Mouse (Mus musculus) midbrain, embryonic 13.5 days (tissue): ENCODE measurements around the gene Mrap. TPM values are rescaled to one million over a fixed set of nuclear protein-coding genes. Genes with fewer than 3 reads are reported as not detected.

Experiments
- ATAC-seq: fragments of 200-750 bp; cut with Nextera tagmentation; 2 replicates; pipeline ENCODE4 v1.8.0; 2017; ENCODE audit warnings: mild to moderate bottlenecking, moderate TSS enrichment, moderate library complexity
- H3K27ac ChIP-seq: fragments of 300-500 bp; sonication (generic); 2 replicates; pipeline ENCODE4 v1.5.1; 2015; ENCODE audit warnings: inconsistent platforms, mild to moderate bottlenecking, moderate library complexity
- H3K27me3 ChIP-seq: fragments of 300-500 bp; sonication (generic); 2 replicates; pipeline ENCODE4 v1.6.1; 2015; ENCODE audit warnings: mild to moderate bottlenecking, inconsistent platforms
- H3K36me3 ChIP-seq: fragments of 300-500 bp; sonication (generic); 2 replicates; pipeline ENCODE4 v1.6.1; 2015; ENCODE audit warnings: mild to moderate bottlenecking, inconsistent platforms
- H3K4me1 ChIP-seq: fragments of 300-500 bp; sonication (generic); replicated peaks from 2 replicates; pipeline ENCODE4 v1.6.1; 2015; ENCODE audit warnings: inconsistent platforms
- H3K4me2 ChIP-seq: fragments of 300-500 bp; sonication (generic); replicated peaks from 2 replicates; pipeline ENCODE4 v1.6.1; 2015; ENCODE audit warnings: moderate library complexity, mild to moderate bottlenecking, inconsistent platforms
- H3K4me3 ChIP-seq: fragments of 300-500 bp; sonication (generic); replicated peaks from 2 replicates; pipeline ENCODE4 v1.5.1; 2015; ENCODE audit warnings: mild to moderate bottlenecking, inconsistent platforms
- H3K9ac ChIP-seq: fragments of 300-500 bp; sonication (generic); replicated peaks from 2 replicates; pipeline ENCODE4 v1.6.1; 2015; ENCODE audit warnings: mild to moderate bottlenecking, inconsistent platforms
- H3K9me3 ChIP-seq: fragments of 300-500 bp; sonication (generic); 2 replicates; pipeline ENCODE4 v1.6.1; 2016; ENCODE audit warnings: mild to moderate bottlenecking, inconsistent platforms
- WGBS: fragments of 180-500 bp; shearing (Covaris S2); methylation state at CpG from one replicate; pipeline ENCODE4 v1.1.7; 2015; 5-methylcytosine and 5-hydroxymethylcytosine counted together
- polyA plus RNA-seq: library from polyadenylated mRNA; unstranded; fragments of >200 nt; fragmentation: Nextera tagmentation; extraction: Ambion mirVana; gene quantifications from 2 replicates; pipeline ENCODE4 v1.2.1, GENCODE M21; 2015

Mrap gene
- polyA plus RNA-seq, 1 experiment from 2014 or later: not detected

GRCm38 (mm10) chr16:90709711-90710289 lies 28.2 kb upstream of the Mrap start:
- Histone ChIP-seq H3K9me3 (no peaks in the 10 kb centered on the region), H3K4me2 (peak overlapping the region; percentile 52), H3K4me3 (peak overlapping the region; percentile 26), H3K27ac (peak overlapping the region; percentile 83), H3K36me3 (no peaks in the 10 kb centered on the region), H3K4me1 (peaks cover 40% of the 10 kb centered on the region), H3K9ac (peak overlapping the region; percentile 44), H3K27me3 (peaks cover 19% of the 10 kb centered on the region)
- ATAC-seq: peak; percentile 95
- WGBS: 8% methylated on average over 17 of the region's 17 CpGs

GRCm38 (mm10) chr16:90710313-90710712 lies 27.7 kb upstream of the Mrap start:
- H3K4me1 ChIP-seq: peaks cover 40% of the 10 kb centered on the region
- H3K4me3 ChIP-seq: peak overlapping the region; percentile 26
- H3K9me3 ChIP-seq: no peaks in the 10 kb centered on the region
- H3K27me3 ChIP-seq: peaks cover 19% of the 10 kb centered on the region
- H3K4me2 ChIP-seq: peak overlapping the region; percentile 52
- H3K36me3 ChIP-seq: no peaks in the 10 kb centered on the region
- WGBS: 67% methylated on average over 12 of the region's 12 CpGs
- ATAC-seq: no peak
- peak overlapping the region; percentile 83 for H3K27ac ChIP-seq
- peak overlapping the region; percentile 44 for H3K9ac ChIP-seq

- Histone ChIP-seq H3K36me3 (peaks cover 15% of the 10 kb centered on the region), H3K4me1 (peaks cover 15% of the 10 kb centered on the region), H3K27me3 (no peaks in the 10 kb centered on the region), H3K4me2 (no peak overlapping the region), H3K9ac (no peak overlapping the region), H3K27ac (no peak overlapping the region), H3K9me3 (no peaks in the 10 kb centered on the region), H3K4me3 (no peak overlapping the region)
- WGBS: 100% methylated on average over 4 of the region's 4 CpGs
- no peak for ATAC-seq
Measured at GRCm38 (mm10) chr16:90724051-90724450, 14.0 kb upstream of the Mrap start.

GRCm38 (mm10) chr16:90726600-90727227 lies 11.3 kb upstream of the Mrap start:
- H3K4me2 ChIP-seq: peak overlapping the region; percentile 99
- whole genome bisulfite sequencing: 6% methylated on average over 38 of the region's 38 CpGs
- H3K27ac ChIP-seq: no peak overlapping the region
- H3K4me3 ChIP-seq: peak overlapping the region; percentile 84
- H3K36me3 ChIP-seq: peaks cover 3% of the 10 kb centered on the region
- peak overlapping the region; percentile 74 for H3K9ac ChIP-seq
- peaks cover 5% of the 10 kb centered on the region; the same call in 1 of the 2 replicates for H3K9me3 ChIP-seq
- no peaks in the 10 kb centered on the region for H3K27me3 ChIP-seq
- peaks cover 15% of the 10 kb centered on the region for H3K4me1 ChIP-seq
- ATAC-seq: no peak

- Histone ChIP-seq H3K4me3 (peak within 1 kb of the TSS; percentile 84), H3K9ac (peak within 1 kb of the TSS; percentile 78), H3K4me1 (peaks cover 15% of the 10 kb centered on the region), H3K4me2 (peak within 1 kb of the TSS; percentile 99), H3K36me3 (no peaks in the 10 kb centered on the region; the same call in 1 of the 2 replicates), H3K9me3 (peaks cover 7% of the 10 kb centered on the region), H3K27me3 (no peaks in the 10 kb centered on the region), H3K27ac (peak within 1 kb of the TSS; percentile 76)
- WGBS: under 1% methylated on average over 53 of the region's 53 CpGs
- ATAC-seq: peak; percentile 97
Measured at GRCm38 (mm10) chr16:90727233-90728115, 10.5 kb upstream of the Mrap start, which contains the start of gene Mis18a. Mis18a (minus strand) TSS chr16:90727404.

GRCm38 (mm10) chr16:90735611-90736010 lies 2.4 kb upstream of the Mrap start:
- 86% methylated on average over 4 of the region's 4 CpGs for WGBS
- H3K27ac ChIP-seq: no peak overlapping the region
- H3K27me3 ChIP-seq: no peaks in the 10 kb centered on the region
- H3K4me2 ChIP-seq: no peak overlapping the region
- no peak for ATAC-seq
- no peak overlapping the region for H3K9ac ChIP-seq
- no peaks in the 10 kb centered on the region for H3K36me3 ChIP-seq
- H3K4me1 ChIP-seq: no peaks in the 10 kb centered on the region
- H3K4me3 ChIP-seq: no peak overlapping the region
- H3K9me3 ChIP-seq: peaks cover 10% of the 10 kb centered on the region

GRCm38 (mm10) chr16:90736672-90737270 lies 1.2 kb upstream of the Mrap start:
- Histone ChIP-seq H3K36me3 (no peaks in the 10 kb centered on the region), H3K4me3 (no peak overlapping the region), H3K9me3 (peaks cover 5% of the 10 kb centered on the region), H3K4me1 (peaks cover 5% of the 10 kb centered on the region), H3K9ac (no peak overlapping the region), H3K4me2 (no peak overlapping the region), H3K27ac (no peak overlapping the region), H3K27me3 (no peaks in the 10 kb centered on the region)
- no peak for ATAC-seq
- WGBS: 82% methylated on average over 10 of the region's 10 CpGs

- Histone ChIP-seq H3K4me2 (no peak overlapping the region), H3K27ac (no peak overlapping the region), H3K4me3 (no peak overlapping the region), H3K36me3 (peaks cover 20% of the 10 kb centered on the region), H3K9ac (no peak overlapping the region), H3K4me1 (peaks cover 4% of the 10 kb centered on the region), H3K27me3 (no peaks in the 10 kb centered on the region), H3K9me3 (no peaks in the 10 kb centered on the region)
- no peak for ATAC-seq
- 92% methylated on average over 6 of the region's 6 CpGs for WGBS
Measured at GRCm38 (mm10) chr16:90747143-90747542, 9.1 kb downstream of the Mrap start.

- Histone ChIP-seq H3K36me3 (peaks cover 30% of the 10 kb centered on the region), H3K9ac (no peak overlapping the region), H3K4me3 (no peak overlapping the region), H3K4me2 (no peak overlapping the region), H3K27ac (no peak overlapping the region), H3K9me3 (no peaks in the 10 kb centered on the region), H3K4me1 (no peaks in the 10 kb centered on the region), H3K27me3 (no peaks in the 10 kb centered on the region)
- ATAC-seq: no peak
- 92% methylated on average over 7 of the region's 7 CpGs for WGBS
Measured at GRCm38 (mm10) chr16:90748169-90748568, 10.2 kb downstream of the Mrap start.

GRCm38 (mm10) chr16:90753386-90753941 lies 15.5 kb downstream of the Mrap start:
- peaks cover 72% of the 10 kb centered on the region for H3K36me3 ChIP-seq
- 95% methylated on average over 13 of the region's 13 CpGs for WGBS
- no peaks in the 10 kb centered on the region for H3K9me3 ChIP-seq
- H3K27ac ChIP-seq: no peak overlapping the region
- H3K4me1 ChIP-seq: no peaks in the 10 kb centered on the region
- H3K27me3 ChIP-seq: no peaks in the 10 kb centered on the region
- no peak for ATAC-seq
- no peak overlapping the region for H3K4me2 ChIP-seq
- no peak overlapping the region for H3K9ac ChIP-seq
- no peak overlapping the region for H3K4me3 ChIP-seq

GRCm38 (mm10) chr16:90759335-90759734 lies 21.3 kb downstream of the Mrap start:
- H3K9me3 ChIP-seq: no peaks in the 10 kb centered on the region
- H3K4me3 ChIP-seq: no peak overlapping the region
- H3K9ac ChIP-seq: no peak overlapping the region
- H3K27ac ChIP-seq: no peak overlapping the region
- H3K4me1 ChIP-seq: no peaks in the 10 kb centered on the region
- no peak overlapping the region for H3K4me2 ChIP-seq
- no peaks in the 10 kb centered on the region for H3K27me3 ChIP-seq
- H3K36me3 ChIP-seq: peaks cover 87% of the 10 kb centered on the region
- 51% methylated on average over 3 of the region's 3 CpGs for WGBS
- 0 out of 2 replicates have a peak, but pooled peaks have one; percentile 48 for ATAC-seq
